Mouse (Mus musculus) midbrain, embryonic 14.5 days (tissue): ENCODE measurements at regions not wholly inside any gene's neighbourhood (a gene's known extent, or its start where the extent isn't known, plus 50 kb on each side); places are given as distances from the start of the nearest gene placed in this dataset.

Source experiments
- ATAC-seq: fragments of 200-750 bp; cut with Nextera tagmentation; 2 replicates; pipeline ENCODE4 v1.8.0; 2017; ENCODE audit warnings: moderate number of reproducible peaks, moderate library complexity; ENCODE audit not compliant: low FRiP score, low TSS enrichment
- DNase-seq: peaks from one replicate; pipeline ENCODE4 v3.0.0-alpha.2; 2015
- H3K27ac ChIP-seq: fragments of 300-500 bp; sonication (generic); replicated peaks from 2 replicates; pipeline ENCODE4 v1.5.1; 2014; ENCODE audit warnings: mild to moderate bottlenecking, low read depth, low read length, moderate library complexity
- H3K27me3 ChIP-seq: fragments of 300-500 bp; sonication (generic); 2 replicates; pipeline ENCODE4 v1.6.1; 2014; ENCODE audit warnings: low read length, control low read depth, mixed read lengths; ENCODE audit not compliant: control insufficient read depth, insufficient read depth
- H3K36me3 ChIP-seq: fragments of 300-500 bp; sonication (generic); 2 replicates; pipeline ENCODE4 v1.6.1; 2014; ENCODE audit warnings: low read length, control low read depth; ENCODE audit not compliant: control insufficient read depth, insufficient read depth
- H3K4me1 ChIP-seq: fragments of 300-500 bp; sonication (generic); 2 replicates; pipeline ENCODE4 v1.6.1; 2014; ENCODE audit warnings: mild to moderate bottlenecking, antibody characterized with exemption, low read length, control low read depth; ENCODE audit not compliant: control insufficient read depth, insufficient read depth
- H3K4me2 ChIP-seq: fragments of 300-500 bp; sonication (generic); 2 replicates; pipeline ENCODE4 v1.6.1; 2014; ENCODE audit warnings: mild to moderate bottlenecking, low read length, moderate library complexity
- H3K4me3 ChIP-seq: fragments of 300-500 bp; sonication (generic); replicated peaks from 2 replicates; pipeline ENCODE4 v1.5.1; 2014; ENCODE audit warnings: low read depth, low read length
- H3K9ac ChIP-seq: fragments of 300-500 bp; sonication (generic); replicated peaks from 2 replicates; pipeline ENCODE4 v1.6.1; 2014; ENCODE audit warnings: mild to moderate bottlenecking, low read length, moderate library complexity
- H3K9me3 ChIP-seq: fragments of 300-500 bp; sonication (generic); 2 replicates; pipeline ENCODE4 v1.6.1; 2016; ENCODE audit warnings: low read length, control low read depth, mixed read lengths; ENCODE audit not compliant: control insufficient read depth
- WGBS: fragments of 180-500 bp; shearing (Covaris S2); extraction: QIAGEN DNeasy Blood & Tissue Kit; methylation state at CpG from one replicate; pipeline ENCODE4 v1.1.7; 2014; 5-methylcytosine and 5-hydroxymethylcytosine counted together

- WGBS, result 93% methylated on average over 7 of the region's 7 CpGs
- H3K4me1 ChIP-seq, result no peaks in the 10 kb centered on the region
- no peak overlapping the region for H3K27ac ChIP-seq
- no peak overlapping the region for H3K9ac ChIP-seq
- H3K36me3 ChIP-seq, result no peaks in the 10 kb centered on the region
- H3K27me3 ChIP-seq, result no peaks in the 10 kb centered on the region
- ATAC-seq (no peak), DNase-seq (no peak)
- H3K9me3 ChIP-seq, result no peaks in the 10 kb centered on the region
- no peak overlapping the region for H3K4me3 ChIP-seq
- H3K4me2 ChIP-seq, result no peak overlapping the region
These were observed 288.4 kb downstream of the Ets1 start for GRCm38 (mm10) chr9:32924333-32924886.

- H3K4me2 ChIP-seq, result no peak overlapping the region
- no peaks in the 10 kb centered on the region for H3K9me3 ChIP-seq
- 87% methylated on average over 6 of the region's 6 CpGs for WGBS
- no peaks in the 10 kb centered on the region for H3K27me3 ChIP-seq
- no peaks in the 10 kb centered on the region for H3K4me1 ChIP-seq
- ATAC-seq (no peak), DNase-seq (no peak)
- no peak overlapping the region for H3K9ac ChIP-seq
- no peaks in the 10 kb centered on the region for H3K36me3 ChIP-seq
- no peak overlapping the region for H3K27ac ChIP-seq
- H3K4me3 ChIP-seq, result no peak overlapping the region
These were observed 289.0 kb downstream of the Ets1 start for GRCm38 (mm10) chr9:32925036-32925435.

- WGBS, result 91% methylated on average over 12 of the region's 12 CpGs
- no peaks in the 10 kb centered on the region for H3K27me3 ChIP-seq
- no peaks in the 10 kb centered on the region for H3K36me3 ChIP-seq
- H3K4me3 ChIP-seq, result no peak overlapping the region
- H3K4me2 ChIP-seq, result no peak overlapping the region
- DNase-seq (no peak), ATAC-seq (no peak)
- H3K9me3 ChIP-seq, result no peaks in the 10 kb centered on the region
- no peak overlapping the region for H3K9ac ChIP-seq
- H3K4me1 ChIP-seq, result no peaks in the 10 kb centered on the region
- H3K27ac ChIP-seq, result no peak overlapping the region
These were observed 289.9 kb downstream of the Ets1 start for GRCm38 (mm10) chr9:32925720-32926595.

- H3K27me3 ChIP-seq, result no peaks in the 10 kb centered on the region
- no peaks in the 10 kb centered on the region for H3K36me3 ChIP-seq
- H3K9me3 ChIP-seq, result no peaks in the 10 kb centered on the region
- H3K4me3 ChIP-seq, result no peak overlapping the region
- ATAC-seq (no peak), DNase-seq (no peak)
- H3K27ac ChIP-seq, result no peak overlapping the region
- H3K4me1 ChIP-seq, result no peaks in the 10 kb centered on the region
- WGBS, result 91% methylated on average over 1 of the region's 1 CpGs
- no peak overlapping the region for H3K9ac ChIP-seq
- no peak overlapping the region for H3K4me2 ChIP-seq
These were observed 291.6 kb downstream of the Ets1 start for GRCm38 (mm10) chr9:32927656-32928055.

GRCm38 (mm10) chr9:32928289-32929000 is 292.4 kb downstream of the Ets1 start:
- ATAC-seq (no peak), DNase-seq (no peak)
- Histone ChIP-seq H3K4me3 (no peak overlapping the region), H3K4me2 (no peak overlapping the region), H3K9ac (no peak overlapping the region), H3K27me3 (no peaks in the 10 kb centered on the region), H3K27ac (no peak overlapping the region), H3K36me3 (no peaks in the 10 kb centered on the region), H3K9me3 (no peaks in the 10 kb centered on the region), H3K4me1 (no peaks in the 10 kb centered on the region)
- WGBS, result 92% methylated on average over 8 of the region's 8 CpGs

- Histone ChIP-seq H3K27me3 (no peaks in the 10 kb centered on the region), H3K36me3 (no peaks in the 10 kb centered on the region), H3K9me3 (no peaks in the 10 kb centered on the region), H3K4me2 (no peak overlapping the region), H3K27ac (no peak overlapping the region), H3K4me1 (no peaks in the 10 kb centered on the region), H3K9ac (no peak overlapping the region), H3K4me3 (no peak overlapping the region)
- no peak for ATAC-seq
- DNase-seq, result no peak
- 86% methylated on average over 1 of the region's 1 CpGs for WGBS
These were observed 293.3 kb downstream of the Ets1 start for GRCm38 (mm10) chr9:32929331-32929730.

GRCm38 (mm10) chr9:32929826-32930225 is 293.8 kb downstream of the Ets1 start:
- WGBS, result 92% methylated on average over 3 of the region's 3 CpGs
- no peak overlapping the region for H3K27ac ChIP-seq
- H3K9ac ChIP-seq, result no peak overlapping the region
- no peak overlapping the region for H3K4me3 ChIP-seq
- no peaks in the 10 kb centered on the region for H3K9me3 ChIP-seq
- H3K4me1 ChIP-seq, result no peaks in the 10 kb centered on the region
- no peaks in the 10 kb centered on the region for H3K27me3 ChIP-seq
- no peak for DNase-seq
- no peak for ATAC-seq
- H3K36me3 ChIP-seq, result no peaks in the 10 kb centered on the region
- no peak overlapping the region for H3K4me2 ChIP-seq

GRCm38 (mm10) chr9:32931266-32932005 is 295.4 kb downstream of the Ets1 start:
- Histone ChIP-seq H3K27me3 (no peaks in the 10 kb centered on the region), H3K36me3 (no peaks in the 10 kb centered on the region), H3K9ac (no peak overlapping the region), H3K4me1 (no peaks in the 10 kb centered on the region), H3K4me2 (no peak overlapping the region), H3K27ac (no peak overlapping the region), H3K9me3 (no peaks in the 10 kb centered on the region), H3K4me3 (no peak overlapping the region)
- ATAC-seq (no peak), DNase-seq (no peak)
- 85% methylated on average over 10 of the region's 10 CpGs for WGBS
